Mouse (Mus musculus) midbrain, embryonic 16.5 days (tissue): Measurements from ENCODE around the gene Prickle1. TPM values are rescaled to one million over a fixed set of nuclear protein-coding genes. Genes with fewer than 3 reads are reported as not detected.

Source experiments
- ATAC-seq: fragments of 200-750 bp; cut with Nextera tagmentation; 2 replicates; pipeline ENCODE4 v1.8.0; 2017; ENCODE audit warnings: moderate TSS enrichment
- H3K27ac ChIP-seq: fragments of 300-500 bp; sonication (generic); 2 replicates; pipeline ENCODE4 v1.5.1; 2014; ENCODE audit warnings: mild to moderate bottlenecking, low read length, mixed read lengths
- H3K27me3 ChIP-seq: fragments of 300-500 bp; sonication (generic); 2 replicates; pipeline ENCODE4 v1.6.1; 2014; ENCODE audit warnings: low read depth, low read length, mixed read lengths; ENCODE audit not compliant: control insufficient read depth, insufficient read depth
- H3K36me3 ChIP-seq: fragments of 300-500 bp; sonication (generic); 2 replicates; pipeline ENCODE4 v1.6.1; 2014; ENCODE audit warnings: mild to moderate bottlenecking, low read length, moderate library complexity, mixed read lengths; ENCODE audit not compliant: control insufficient read depth, insufficient read depth
- H3K4me1 ChIP-seq: fragments of 300-500 bp; sonication (generic); 2 replicates; pipeline ENCODE4 v1.6.1; 2014; ENCODE audit warnings: mild to moderate bottlenecking, low read length, mixed read lengths; ENCODE audit not compliant: control insufficient read depth, insufficient read depth
- H3K4me2 ChIP-seq: fragments of 300-500 bp; sonication (generic); 2 replicates; pipeline ENCODE4 v1.6.1; 2014; ENCODE audit warnings: mild to moderate bottlenecking, low read length, mixed read lengths
- H3K4me3 ChIP-seq: fragments of 300-500 bp; sonication (generic); 2 replicates; pipeline ENCODE4 v1.5.1; 2014; ENCODE audit warnings: low read depth, mild to moderate bottlenecking, low read length, moderate library complexity, mixed read lengths
- H3K9ac ChIP-seq: fragments of 300-500 bp; sonication (generic); 2 replicates; pipeline ENCODE4 v1.6.1; 2014; ENCODE audit warnings: low read depth, low read length, mixed read lengths
- H3K9me3 ChIP-seq: fragments of 300-500 bp; sonication (generic); replicated peaks from 2 replicates; pipeline ENCODE4 v1.6.1; 2014; ENCODE audit warnings: mild to moderate bottlenecking, low read length, mixed read lengths; ENCODE audit not compliant: control insufficient read depth, poor library complexity, severe bottlenecking
- WGBS: fragments of 180-500 bp; shearing (Covaris S2); extraction: QIAGEN DNeasy Blood & Tissue Kit; methylation state at CpG from one replicate; pipeline ENCODE4 v1.1.7; 2014; 5-methylcytosine and 5-hydroxymethylcytosine counted together
- polyA plus RNA-seq: library from polyadenylated mRNA; unstranded; fragments of >200 nt; fragmentation: Nextera tagmentation; extraction: Ambion mirVana; gene quantifications from 2 replicates; pipeline ENCODE4 v1.2.1, GENCODE M21; 2015

Prickle1 gene
- polyA plus RNA-seq, 1 experiment from 2014 or later = 14.0 TPM

- H3K9ac ChIP-seq = peak overlapping the region; percentile 78
- H3K27ac ChIP-seq = peak overlapping the region; percentile 54; the same call in 1 of the 2 replicates
- no peaks in the 10 kb centered on the region for H3K36me3 ChIP-seq
- peak overlapping the region; percentile 76 for H3K4me3 ChIP-seq
- peaks cover 13% of the 10 kb centered on the region; the same call in 1 of the 2 replicates for H3K4me1 ChIP-seq
- WGBS = 9% methylated on average over 17 of the region's 17 CpGs
- H3K4me2 ChIP-seq = peak overlapping the region; percentile 96
- no peaks in the 10 kb centered on the region for H3K9me3 ChIP-seq
- no peak for ATAC-seq
- H3K27me3 ChIP-seq = peaks cover 12% of the 10 kb centered on the region
Observed at GRCm38 (mm10) chr15:93519836-93520826, 75.6 kb downstream of the Prickle1 start.

GRCm38 (mm10) chr15:93518941-93519835, 76.5 kb downstream of the Prickle1 start:
- Histone ChIP-seq H3K36me3 (no peaks in the 10 kb centered on the region), H3K9ac (peak overlapping the region; percentile 78), H3K27me3 (peaks cover 12% of the 10 kb centered on the region), H3K4me1 (peaks cover 13% of the 10 kb centered on the region; the same call in 1 of the 2 replicates), H3K4me3 (peak overlapping the region; percentile 76), H3K4me2 (peak overlapping the region; percentile 96), H3K9me3 (no peaks in the 10 kb centered on the region), H3K27ac (peak overlapping the region; percentile 54)
- under 1% methylated on average over 85 of the region's 85 CpGs for WGBS
- peak; percentile 90 for ATAC-seq

GRCm38 (mm10) chr15:93518143-93518902, 77.4 kb downstream of the Prickle1 start:
- no peaks in the 10 kb centered on the region for H3K9me3 ChIP-seq
- H3K27me3 ChIP-seq = peaks cover 12% of the 10 kb centered on the region
- H3K36me3 ChIP-seq = no peaks in the 10 kb centered on the region
- H3K27ac ChIP-seq = no peak overlapping the region; the same call in 1 of the 2 replicates
- no peak for ATAC-seq
- peak overlapping the region; percentile 78; the same call in 1 of the 2 replicates for H3K9ac ChIP-seq
- H3K4me3 ChIP-seq = peak overlapping the region; percentile 76
- WGBS = 3% methylated on average over 23 of the region's 23 CpGs
- H3K4me1 ChIP-seq = peaks cover 13% of the 10 kb centered on the region; the same call in 1 of the 2 replicates
- H3K4me2 ChIP-seq = peak overlapping the region; percentile 96

GRCm38 (mm10) chr15:93517022-93517565, 78.6 kb downstream of the Prickle1 start:
- H3K27me3 ChIP-seq = peaks cover 9% of the 10 kb centered on the region
- no peak overlapping the region for H3K4me3 ChIP-seq
- no peak overlapping the region for H3K27ac ChIP-seq
- ATAC-seq = no peak
- no peak overlapping the region for H3K9ac ChIP-seq
- 76% methylated on average over 11 of the region's 11 CpGs for WGBS
- peaks cover 13% of the 10 kb centered on the region; the same call in 1 of the 2 replicates for H3K4me1 ChIP-seq
- no peaks in the 10 kb centered on the region for H3K36me3 ChIP-seq
- H3K9me3 ChIP-seq = no peaks in the 10 kb centered on the region
- no peak overlapping the region for H3K4me2 ChIP-seq

- peaks cover 24% of the 10 kb centered on the region for H3K4me1 ChIP-seq
- H3K27ac ChIP-seq = no peak overlapping the region
- no peaks in the 10 kb centered on the region for H3K36me3 ChIP-seq
- no peak overlapping the region for H3K4me2 ChIP-seq
- no peaks in the 10 kb centered on the region for H3K9me3 ChIP-seq
- H3K27me3 ChIP-seq = peaks cover 3% of the 10 kb centered on the region; the same call in 1 of the 2 replicates
- no peak overlapping the region for H3K4me3 ChIP-seq
- 73% methylated on average over 9 of the region's 9 CpGs for WGBS
- H3K9ac ChIP-seq = no peak overlapping the region
- ATAC-seq = no peak
Observed at GRCm38 (mm10) chr15:93515316-93515715, 80.4 kb downstream of the Prickle1 start.

- Histone ChIP-seq H3K4me3 (no peak overlapping the region), H3K27me3 (peaks cover 3% of the 10 kb centered on the region; the same call in 1 of the 2 replicates), H3K9me3 (no peaks in the 10 kb centered on the region), H3K4me1 (peaks cover 20% of the 10 kb centered on the region), H3K9ac (no peak overlapping the region), H3K4me2 (no peak overlapping the region), H3K27ac (no peak overlapping the region), H3K36me3 (no peaks in the 10 kb centered on the region; the same call in 1 of the 2 replicates)
- 8% methylated on average over 10 of the region's 10 CpGs for WGBS
- ATAC-seq = no peak
Observed at GRCm38 (mm10) chr15:93513939-93514341, 81.8 kb downstream of the Prickle1 start.

- no peak overlapping the region for H3K9ac ChIP-seq
- H3K27me3 ChIP-seq = peaks cover 3% of the 10 kb centered on the region; the same call in 1 of the 2 replicates
- no peak overlapping the region for H3K4me2 ChIP-seq
- no peaks in the 10 kb centered on the region; the same call in 1 of the 2 replicates for H3K36me3 ChIP-seq
- H3K9me3 ChIP-seq = no peaks in the 10 kb centered on the region
- 38% methylated on average over 9 of the region's 9 CpGs for WGBS
- ATAC-seq = no peak
- H3K4me1 ChIP-seq = peaks cover 14% of the 10 kb centered on the region
- no peak overlapping the region for H3K27ac ChIP-seq
- no peak overlapping the region for H3K4me3 ChIP-seq
Observed at GRCm38 (mm10) chr15:93512437-93512836, 83.3 kb downstream of the Prickle1 start.
